Mouse (Mus musculus) lung, adult 2 months (tissue): ENCODE data around the gene Lrrc1.

Experiments
- CTCF ChIP-seq: fragments of 200-500 bp; IDR thresholded peaks from 2 replicates; pipeline ENCODE4 v1.5.1; 2011; ENCODE audit warnings: mild to moderate bottlenecking, low read length, control low read depth; ENCODE audit not compliant: insufficient read depth
- POLR2A ChIP-seq: fragments of 200-500 bp; IDR thresholded peaks from 2 replicates; pipeline ENCODE4 v1.6.1; 2011; ENCODE audit warnings: low read depth, mild to moderate bottlenecking, control low read depth, low read length, borderline replicate concordance; ENCODE audit errors: extremely low read depth

- no peak for TF ChIP-seq CTCF
- no peak for TF ChIP-seq POLR2A
These were observed 61.1 kb downstream of the Lrrc1 start for GRCm38 (mm10) chr9:77483559-77483958.
